Comparison of ENCODE assay signal across 8 mouse cellular contexts in genomic region chr2:152815879-152816656, GRCm38 (mm10). TPM values are rescaled to one million over a fixed set of nuclear protein-coding genes. Genes with fewer than 3 reads are reported as not detected.
DNase-seq lines count a peak whose midpoint lies in the region; ATAC-seq and TF ChIP-seq lines count a peak whose summit lies in the region.

No protein-coding gene starts in this region.

- no peak for DNase-seq in layer of hippocampus, adult 2 months (ENCODE audit: low spot score in 2 of 2)
- no peak for DNase-seq in layer of hippocampus, postnatal 25 days (ENCODE audit: extremely low spot score in 1 of 2, low spot score in 1 of 2)
- DNase-seq in urinary bladder, postnatal 4 days (ENCODE audit: low spot score in 2 of 2): no peak
- DNase-seq in embryo, embryonic 11 days: no peak

- WGBS in kidney, embryonic 16.5 days: 67% methylated on average over 7 of the region's 7 CpGs
- WGBS in stomach, embryonic 16.5 days: 61% methylated on average over 7 of the region's 7 CpGs
- 71% methylated on average over 7 of the region's 7 CpGs for WGBS in hindbrain, embryonic 13.5 days

- H3K4me3 ChIP-seq in layer of hippocampus, adult 2 months: no peak overlapping the region
- no peak overlapping the region for H3K4me3 ChIP-seq in brown adipose tissue, adult 24 weeks (ENCODE audit: insufficient read depth, low read depth, low read length)
- H3K4me3 ChIP-seq in kidney, embryonic 16.5 days (ENCODE audit: low read length): no peak overlapping the region
- no peak overlapping the region for H3K4me3 ChIP-seq in stomach, embryonic 16.5 days (replicated peaks; ENCODE audit: low read length)
- no peak overlapping the region for H3K4me3 ChIP-seq in hindbrain, embryonic 13.5 days

- H3K4me1 ChIP-seq in brown adipose tissue, adult 24 weeks (ENCODE audit: control insufficient read depth, insufficient read depth, insufficient read length, low read length): peaks cover 65% of the 10 kb centered on the region
- peaks cover 75% of the 10 kb centered on the region for H3K4me1 ChIP-seq in kidney, embryonic 16.5 days (ENCODE audit: insufficient read depth, low read length)
- peaks cover 59% of the 10 kb centered on the region for H3K4me1 ChIP-seq in stomach, embryonic 16.5 days (ENCODE audit: control insufficient read depth, insufficient read depth, low read length)
- H3K4me1 ChIP-seq in hindbrain, embryonic 13.5 days (replicated peaks): peaks cover 75% of the 10 kb centered on the region

- peak overlapping the region; percentile 93 for H3K27ac ChIP-seq in layer of hippocampus, adult 2 months
- H3K27ac ChIP-seq in brown adipose tissue, adult 24 weeks (replicated peaks; ENCODE audit: low read depth, low read length): peak overlapping the region; percentile 21; the same call in 1 of the 2 replicates
- H3K27ac ChIP-seq in kidney, embryonic 16.5 days (ENCODE audit: low read length): peak overlapping the region; percentile 14; the same call in 1 of the 2 replicates
- peak overlapping the region; percentile 86 for H3K27ac ChIP-seq in stomach, embryonic 16.5 days (ENCODE audit: low read length)
- H3K27ac ChIP-seq in hindbrain, embryonic 13.5 days: no peak overlapping the region

- no peak for ATAC-seq in kidney, embryonic 16.5 days (ENCODE audit: low FRiP score, low TSS enrichment)
- peak; percentile 26; the same call in 1 of the 2 replicates for ATAC-seq in stomach, embryonic 16.5 days (ENCODE audit: insufficient read depth, low FRiP score)
- ATAC-seq in hindbrain, embryonic 13.5 days (ENCODE audit: low FRiP score): no peak

- H3K4me2 ChIP-seq in kidney, embryonic 16.5 days (replicated peaks; ENCODE audit: low read depth, low read length): no peak overlapping the region
- no peak overlapping the region for H3K4me2 ChIP-seq in stomach, embryonic 16.5 days (ENCODE audit: low read depth, low read length)
- no peak overlapping the region for H3K4me2 ChIP-seq in hindbrain, embryonic 13.5 days

- H3K27me3 ChIP-seq in kidney, embryonic 16.5 days (ENCODE audit: insufficient read depth, low read length): no peaks in the 10 kb centered on the region
- H3K27me3 ChIP-seq in stomach, embryonic 16.5 days (ENCODE audit: control insufficient read depth, insufficient read depth, low read length): no peaks in the 10 kb centered on the region
- H3K27me3 ChIP-seq in hindbrain, embryonic 13.5 days: no peaks in the 10 kb centered on the region

- peaks cover 6% of the 10 kb centered on the region; the same call in 1 of the 2 replicates for H3K9me3 ChIP-seq in kidney, embryonic 16.5 days (ENCODE audit: low read length)
- no peaks in the 10 kb centered on the region for H3K9me3 ChIP-seq in stomach, embryonic 16.5 days (replicated peaks; ENCODE audit: control insufficient read depth, low read length)
- H3K9me3 ChIP-seq in hindbrain, embryonic 13.5 days: no peaks in the 10 kb centered on the region

- no peak overlapping the region for H3K9ac ChIP-seq in kidney, embryonic 16.5 days (replicated peaks; ENCODE audit: low read length)
- H3K9ac ChIP-seq in stomach, embryonic 16.5 days (ENCODE audit: low read length): no peak overlapping the region
- no peak overlapping the region for H3K9ac ChIP-seq in hindbrain, embryonic 13.5 days

- TF ChIP-seq CTCF in layer of hippocampus, adult 2 months (conservative IDR thresholded peaks at IDR 0.05): no peak

- peaks cover 14% of the 10 kb centered on the region for H3K36me3 ChIP-seq in kidney, embryonic 16.5 days (ENCODE audit: insufficient read depth, low read length)
- H3K36me3 ChIP-seq in stomach, embryonic 16.5 days (ENCODE audit: control insufficient read depth, insufficient read depth, low read length): no peaks in the 10 kb centered on the region
- peaks cover 19% of the 10 kb centered on the region for H3K36me3 ChIP-seq in hindbrain, embryonic 13.5 days

RNA-seq across cellular contexts. Expression of gene Bcl2l1, which starts 15.5 kb away (rescaled TPM):
- 100 to 1,000 TPM; 129 to 134 TPM for total RNA-seq in layer of hippocampus, adult 2 months (2021)
- 100 to 1,000 TPM; 121 to 144 TPM for total RNA-seq in layer of hippocampus, postnatal 25 days (2021)
- 22.5 and 23.5 TPM in 2 replicates for polyA plus RNA-seq in brown adipose tissue, adult 24 weeks (2012; ENCODE audit: insufficient read depth, insufficient read length, missing spikeins)
- polyA plus RNA-seq in kidney, embryonic 16.5 days (2015; fragmentation: Nextera tagmentation; extraction: Ambion mirVana): 113 and 116 TPM in 2 replicates
- 78.1 and 88.8 TPM in 2 replicates for polyA plus RNA-seq in stomach, embryonic 16.5 days (2015; fragmentation: Nextera tagmentation; extraction: Ambion mirVana)
- polyA plus RNA-seq in hindbrain, embryonic 13.5 days (2015; fragmentation: Nextera tagmentation; extraction: Ambion mirVana): 173 and 179 TPM in 2 replicates

RNA-seq across cellular contexts. Expression of gene Tpx2, which starts 31.7 kb away (rescaled TPM):
- total RNA-seq in layer of hippocampus, adult 2 months (2021): 1 to 10 TPM; 2.0 to 2.2 TPM
- 1 to 10 TPM; 1.5 to 2.6 TPM for total RNA-seq in layer of hippocampus, postnatal 25 days (2021)
- polyA plus RNA-seq in brown adipose tissue, adult 24 weeks (2012; ENCODE audit: insufficient read depth, insufficient read length, missing spikeins): not detected in 2 replicates
- 83.9 and 97.6 TPM in 2 replicates for polyA plus RNA-seq in kidney, embryonic 16.5 days (2015; fragmentation: Nextera tagmentation; extraction: Ambion mirVana)
- 59.8 and 60.6 TPM in 2 replicates for polyA plus RNA-seq in stomach, embryonic 16.5 days (2015; fragmentation: Nextera tagmentation; extraction: Ambion mirVana)
- 21.9 and 24.8 TPM in 2 replicates for polyA plus RNA-seq in hindbrain, embryonic 13.5 days (2015; fragmentation: Nextera tagmentation; extraction: Ambion mirVana)

Comparison
In these comparisons a context has a peak if more than half of its experiments do, and no peak if none do; other contexts are left out.
1. RNA of gene Tpx2, which starts 31.7 kb away (polyA plus RNA-seq): 83.9 to 97.6 TPM in kidney, embryonic 16.5 days, 59.8 to 60.6 TPM in stomach, embryonic 16.5 days and 21.9 to 24.8 TPM in hindbrain, embryonic 13.5 days; not detected in brown adipose tissue, adult 24 weeks; every median in the first group is over 10 times any median in the second.